Mouse (Mus musculus) lung, adult 2 months (tissue): ENCODE measurements at regions not wholly inside any gene's neighbourhood (a gene's known extent, or its start where the extent isn't known, plus 50 kb on each side); places are given as distances from the start of the nearest gene placed in this dataset.

Experiments
- CTCF ChIP-seq: fragments of 200-500 bp; IDR thresholded peaks from 2 replicates; pipeline ENCODE4 v1.5.1; 2011; ENCODE audit warnings: mild to moderate bottlenecking, low read length, control low read depth; ENCODE audit not compliant: insufficient read depth
- POLR2A ChIP-seq: fragments of 200-500 bp; IDR thresholded peaks from 2 replicates; pipeline ENCODE4 v1.6.1; 2011; ENCODE audit warnings: low read depth, mild to moderate bottlenecking, control low read depth, low read length, borderline replicate concordance; ENCODE audit errors: extremely low read depth

GRCm38 (mm10) chr9:50191136-50191535 is 153.6 kb downstream of the Rpl10-ps3 start:
- TF ChIP-seq CTCF (no peak), POLR2A (no peak)
